Mouse (Mus musculus): Measurements from ENCODE around the gene Enox2.

Enox2 gene

DNA sequence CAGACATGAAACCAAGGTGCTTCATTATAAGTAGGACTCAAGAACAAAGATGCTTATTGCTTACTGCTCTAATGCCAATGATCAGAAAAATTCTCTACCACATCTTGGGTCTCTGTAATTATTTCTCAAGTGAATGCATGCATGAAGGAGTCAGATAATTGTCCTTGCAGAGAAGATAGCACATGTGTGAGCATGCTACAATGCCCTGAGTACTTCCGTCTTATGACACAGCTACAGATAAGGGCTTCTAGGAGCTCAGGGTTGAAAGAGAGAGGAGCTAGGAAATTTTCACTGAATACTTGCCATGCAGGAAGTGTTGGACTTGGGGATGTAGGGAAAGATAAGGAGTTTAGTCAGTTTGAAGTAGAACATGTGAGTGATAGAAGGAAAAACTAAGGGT, 285.2 kb downstream of the Enox2 start:
- no peak for DNase-seq (ENCODE audit: low read depth, low spot score)

DNA sequence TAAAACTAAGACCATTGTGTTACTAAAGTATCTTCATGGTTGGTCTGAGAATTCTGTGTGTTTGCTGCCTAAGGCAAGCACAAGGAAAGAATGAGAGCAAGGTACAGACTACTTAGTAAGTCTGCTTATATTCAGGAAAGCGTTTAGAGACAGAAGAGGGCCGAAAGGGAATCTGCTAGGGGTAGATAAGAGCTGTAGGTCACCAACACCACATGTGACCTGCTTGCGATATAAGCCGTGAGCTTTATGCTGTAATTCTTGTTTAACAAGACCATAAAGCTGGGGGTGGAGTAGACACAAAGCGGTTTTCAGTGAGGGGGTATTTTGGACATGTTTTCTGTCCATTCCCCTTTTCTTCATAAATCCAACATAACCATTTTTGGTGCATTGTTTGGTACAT, 302.4 kb downstream of the Enox2 start:
- DNase-seq (ENCODE audit: low read depth, low spot score): no peak

DNA sequence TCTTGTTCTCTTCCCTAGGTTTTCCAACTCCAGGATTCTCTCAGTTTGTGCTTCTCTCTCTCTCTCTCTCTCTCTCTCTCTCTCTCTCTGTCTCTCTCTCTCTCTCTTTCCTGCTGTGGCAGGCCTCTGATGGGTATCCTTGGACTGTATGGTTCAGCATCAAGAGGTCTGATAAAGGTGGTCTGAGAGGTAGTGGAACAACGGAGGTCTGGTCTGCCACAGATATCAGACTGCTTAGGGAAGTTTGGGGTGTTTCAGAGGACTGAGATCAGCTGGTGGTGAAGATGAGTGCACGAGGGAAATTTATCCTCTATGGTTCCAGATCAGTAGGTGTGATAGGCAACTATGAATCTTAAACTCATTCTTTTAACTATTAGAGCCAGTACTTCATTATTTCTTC, 303.6 kb downstream of the Enox2 start:
- no peak for DNase-seq (ENCODE audit: low read depth, low spot score)

Measured in telencephalon, adult 2 months (tissue).